Mouse (Mus musculus): ENCODE measurements at regions not wholly inside any gene's neighbourhood (a gene's known extent, or its start where the extent isn't known, plus 50 kb on each side); places are given as distances from the start of the nearest gene placed in this dataset.

DNA sequence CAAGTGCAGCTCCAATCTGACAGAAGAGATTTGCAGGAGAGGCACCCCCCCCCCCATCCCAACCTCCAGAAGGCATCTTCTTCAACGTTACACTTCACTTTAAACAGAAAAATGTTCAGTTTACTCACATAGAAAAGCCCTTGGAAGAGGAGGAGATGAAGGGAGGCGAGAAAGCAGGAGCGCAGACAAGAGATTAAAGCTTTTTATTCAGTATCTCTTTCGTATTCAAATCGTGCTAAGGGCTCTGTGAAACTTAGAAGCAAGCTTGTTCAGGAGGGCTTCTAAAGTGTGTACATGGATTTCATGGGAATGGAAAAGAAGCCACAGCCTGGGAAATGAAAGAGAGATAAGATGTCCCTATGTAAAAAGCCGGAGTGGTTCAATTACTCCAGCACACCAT lies 470.2 kb downstream of the Tmem182 start:
- no peak for ATAC-seq (ENCODE audit: extremely low read depth, insufficient number of reproducible peaks, low FRiP score, poor library complexity, severe bottlenecking)

DNA sequence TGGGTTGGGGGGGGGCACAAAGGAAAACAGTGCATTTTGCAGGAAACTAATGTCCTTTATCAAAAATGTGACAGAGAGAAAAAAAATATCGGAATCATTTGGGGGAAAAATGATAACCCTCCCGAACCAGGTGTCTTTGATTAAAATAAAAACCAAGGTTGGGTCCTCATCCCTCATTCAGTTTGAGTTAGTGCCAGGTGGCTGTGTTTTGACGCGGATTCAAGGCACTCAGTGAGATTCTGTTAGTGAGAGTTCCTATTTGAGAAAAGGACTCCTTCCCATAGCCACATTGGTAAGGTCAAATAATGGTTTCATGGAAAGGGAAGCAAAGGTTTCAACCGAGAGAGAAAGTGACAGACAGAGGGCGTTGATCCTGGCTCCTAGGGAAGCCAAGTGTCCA lies 470.9 kb downstream of the Tmem182 start:
- Histone ChIP-seq H3K4me3 (ENCODE audit: low read depth, low read length) (no peak overlapping the region), H3K9me3 (replicated peaks) (peaks cover 26% of the 10 kb centered on the region), H3K36me3 (replicated peaks) (no peaks in the 10 kb centered on the region), H3K27me3 (ENCODE audit: insufficient read depth, low read length) (no peaks in the 10 kb centered on the region), H3K4me1 (ENCODE audit: insufficient read depth, low read depth, low read length) (no peaks in the 10 kb centered on the region)
- TF ChIP-seq TAL1 (conservative IDR thresholded peaks at IDR 0.05; ENCODE audit: low read depth, low read length): no peak
- no peak for TF ChIP-seq GATA1 (IDR thresholded peaks at IDR 0.05; ENCODE audit: borderline replicate concordance, low read length)
- TF ChIP-seq GATA2 (IDR thresholded peaks at IDR 0.05; ENCODE audit: borderline replicate concordance, low read depth, low read length): no peak
- TF ChIP-seq CTCF (IDR thresholded peaks at IDR 0.05; ENCODE audit: low read depth, low read length): no peak
- TF ChIP-seq POLR2AphosphoS5 (IDR thresholded peaks at IDR 0.05; ENCODE audit: insufficient replicate concordance, low read depth, low read length): no peak
- no peak for DNase-seq (ENCODE audit: low spot score)
- ATAC-seq (ENCODE audit: extremely low read depth, insufficient number of reproducible peaks, low FRiP score, poor library complexity, severe bottlenecking): no peak

More for the DNA sequence above, 470.2 kb downstream of the Tmem182 start:
- no peak for DNase-seq (ENCODE audit: low spot score)
- no peaks in the 10 kb centered on the region for H3K36me3 ChIP-seq (replicated peaks)
- H3K4me3 ChIP-seq (ENCODE audit: low read depth, low read length): no peak overlapping the region
- H3K27me3 ChIP-seq (ENCODE audit: insufficient read depth, low read length): no peaks in the 10 kb centered on the region
- H3K9me3 ChIP-seq (replicated peaks): peaks cover 26% of the 10 kb centered on the region
- TF ChIP-seq TAL1 (conservative IDR thresholded peaks at IDR 0.05; ENCODE audit: low read depth, low read length) (no peak), POLR2AphosphoS5 (IDR thresholded peaks at IDR 0.05; ENCODE audit: insufficient replicate concordance, low read depth, low read length) (no peak), CTCF (IDR thresholded peaks at IDR 0.05; ENCODE audit: low read depth, low read length) (no peak), GATA2 (IDR thresholded peaks at IDR 0.05; ENCODE audit: borderline replicate concordance, low read depth, low read length) (no peak), GATA1 (IDR thresholded peaks at IDR 0.05; ENCODE audit: borderline replicate concordance, low read length) (no peak)
- H3K4me1 ChIP-seq (ENCODE audit: insufficient read depth, low read depth, low read length): no peaks in the 10 kb centered on the region

GRCm38 (mm10) chr1:41285221-41285620 lies 479.8 kb downstream of the Tmem182 start:
- peaks cover 20% of the 10 kb centered on the region for H3K9me3 ChIP-seq (replicated peaks)
- no peaks in the 10 kb centered on the region for H3K27me3 ChIP-seq (ENCODE audit: insufficient read depth, low read length)
- TF ChIP-seq GATA1 (IDR thresholded peaks at IDR 0.05; ENCODE audit: borderline replicate concordance, low read length) (no peak), CTCF (IDR thresholded peaks at IDR 0.05; ENCODE audit: low read depth, low read length) (no peak), TAL1 (conservative IDR thresholded peaks at IDR 0.05; ENCODE audit: low read depth, low read length) (no peak), POLR2AphosphoS5 (IDR thresholded peaks at IDR 0.05; ENCODE audit: insufficient replicate concordance, low read depth, low read length) (no peak), GATA2 (IDR thresholded peaks at IDR 0.05; ENCODE audit: borderline replicate concordance, low read depth, low read length) (no peak)
- DNase-seq (ENCODE audit: low spot score) (no peak), ATAC-seq (ENCODE audit: extremely low read depth, insufficient number of reproducible peaks, low FRiP score, poor library complexity, severe bottlenecking) (no peak)
- H3K36me3 ChIP-seq (replicated peaks): no peaks in the 10 kb centered on the region
- H3K4me3 ChIP-seq (ENCODE audit: low read depth, low read length): no peak overlapping the region
- H3K4me1 ChIP-seq (ENCODE audit: insufficient read depth, low read depth, low read length): no peaks in the 10 kb centered on the region

GRCm38 (mm10) chr1:41286221-41286620 lies 480.8 kb downstream of the Tmem182 start:
- ATAC-seq (ENCODE audit: extremely low read depth, insufficient number of reproducible peaks, low FRiP score, poor library complexity, severe bottlenecking): no peak
- DNase-seq (ENCODE audit: low spot score): no peak
- Histone ChIP-seq H3K4me3 (ENCODE audit: low read depth, low read length) (no peak overlapping the region), H3K4me1 (ENCODE audit: insufficient read depth, low read depth, low read length) (no peaks in the 10 kb centered on the region), H3K36me3 (replicated peaks) (no peaks in the 10 kb centered on the region), H3K9me3 (replicated peaks) (peaks cover 17% of the 10 kb centered on the region), H3K27me3 (ENCODE audit: insufficient read depth, low read length) (no peaks in the 10 kb centered on the region)
- TF ChIP-seq TAL1 (conservative IDR thresholded peaks at IDR 0.05; ENCODE audit: low read depth, low read length) (no peak), POLR2AphosphoS5 (IDR thresholded peaks at IDR 0.05; ENCODE audit: insufficient replicate concordance, low read depth, low read length) (no peak), CTCF (IDR thresholded peaks at IDR 0.05; ENCODE audit: low read depth, low read length) (no peak), GATA2 (IDR thresholded peaks at IDR 0.05; ENCODE audit: borderline replicate concordance, low read depth, low read length) (no peak), GATA1 (IDR thresholded peaks at IDR 0.05; ENCODE audit: borderline replicate concordance, low read length) (no peak)

GRCm38 (mm10) chr1:41326861-41327480 lies 521.6 kb downstream of the Tmem182 start:
- H3K36me3 ChIP-seq (replicated peaks): no peaks in the 10 kb centered on the region

DNA sequence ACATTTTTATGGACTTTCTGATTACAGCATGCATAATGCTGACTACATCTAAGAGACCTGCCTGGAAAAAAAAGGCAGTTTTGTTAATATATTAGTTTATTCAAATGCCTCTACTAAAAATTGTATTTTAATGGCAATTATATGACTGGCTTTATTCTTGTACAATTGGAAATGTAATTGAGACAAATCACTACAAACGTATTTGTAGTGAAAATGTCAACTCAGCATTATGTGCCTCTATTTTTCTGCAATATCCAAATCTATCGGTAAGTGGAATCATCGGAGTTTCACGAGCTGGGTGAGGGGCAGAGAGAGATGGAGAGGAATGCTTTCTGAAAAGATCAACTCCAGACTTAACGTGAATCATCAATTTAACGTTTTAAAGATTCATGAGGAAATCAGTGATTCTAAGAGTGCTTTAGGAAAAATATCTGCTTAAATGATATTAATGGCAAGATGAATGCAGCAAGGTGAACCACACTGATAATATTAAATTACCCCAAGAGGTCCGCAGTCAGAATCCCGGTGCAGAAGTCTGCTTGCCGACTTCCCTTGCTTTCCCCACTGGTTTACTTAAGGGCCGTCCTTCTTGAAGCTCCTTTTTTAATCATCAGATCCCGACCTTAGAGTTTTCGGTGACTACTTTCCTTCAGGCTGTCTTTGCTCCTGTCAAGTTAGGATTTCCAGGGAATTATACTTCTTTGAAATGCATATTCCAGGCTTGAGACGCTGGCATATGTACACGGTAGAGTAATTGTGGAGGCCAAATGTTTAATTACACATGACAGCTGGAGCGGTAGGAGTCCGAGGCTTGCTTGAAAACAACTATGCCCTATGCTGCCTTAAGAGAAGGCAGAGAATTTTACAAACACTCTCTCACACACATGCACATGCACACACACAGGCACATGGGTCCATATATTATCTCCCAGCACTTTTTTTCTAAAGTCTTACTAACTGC lies 544.7 kb downstream of the Tmem182 start:
- Histone ChIP-seq H3K27me3 (ENCODE audit: insufficient read depth, low read length) (no peaks in the 10 kb centered on the region), H3K36me3 (replicated peaks) (no peaks in the 10 kb centered on the region), H3K4me1 (ENCODE audit: insufficient read depth, low read depth, low read length) (no peaks in the 10 kb centered on the region), H3K4me3 (ENCODE audit: low read depth, low read length) (no peak overlapping the region), H3K9me3 (replicated peaks) (peaks cover 16% of the 10 kb centered on the region)
- no peak for TF ChIP-seq POLR2AphosphoS5 (IDR thresholded peaks at IDR 0.05; ENCODE audit: insufficient replicate concordance, low read depth, low read length)
- TF ChIP-seq GATA1 (IDR thresholded peaks at IDR 0.05; ENCODE audit: borderline replicate concordance, low read length): no peak
- no peak for TF ChIP-seq TAL1 (conservative IDR thresholded peaks at IDR 0.05; ENCODE audit: low read depth, low read length)
- TF ChIP-seq GATA2 (IDR thresholded peaks at IDR 0.05; ENCODE audit: borderline replicate concordance, low read depth, low read length): no peak
- TF ChIP-seq CTCF (IDR thresholded peaks at IDR 0.05; ENCODE audit: low read depth, low read length): no peak
- ATAC-seq (ENCODE audit: extremely low read depth, insufficient number of reproducible peaks, low FRiP score, poor library complexity, severe bottlenecking) (no peak), DNase-seq (ENCODE audit: low spot score) (no peak)

More at GRCm38 (mm10) chr1:41326861-41327480, 521.6 kb downstream of the Tmem182 start:
- TF ChIP-seq GATA1 (IDR thresholded peaks at IDR 0.05; ENCODE audit: borderline replicate concordance, low read length) (no peak), GATA2 (IDR thresholded peaks at IDR 0.05; ENCODE audit: borderline replicate concordance, low read depth, low read length) (no peak), POLR2AphosphoS5 (IDR thresholded peaks at IDR 0.05; ENCODE audit: insufficient replicate concordance, low read depth, low read length) (no peak), TAL1 (conservative IDR thresholded peaks at IDR 0.05; ENCODE audit: low read depth, low read length) (no peak), CTCF (IDR thresholded peaks at IDR 0.05; ENCODE audit: low read depth, low read length) (no peak)
- H3K4me3 ChIP-seq (ENCODE audit: low read depth, low read length): no peak overlapping the region
- H3K4me1 ChIP-seq (ENCODE audit: insufficient read depth, low read depth, low read length): no peaks in the 10 kb centered on the region
- no peak for DNase-seq (ENCODE audit: low spot score)
- no peak for ATAC-seq (ENCODE audit: extremely low read depth, insufficient number of reproducible peaks, low FRiP score, poor library complexity, severe bottlenecking)
- no peaks in the 10 kb centered on the region for H3K27me3 ChIP-seq (ENCODE audit: insufficient read depth, low read length)
- peaks cover 2% of the 10 kb centered on the region; the same call in 1 of the 2 replicates for H3K9me3 ChIP-seq (replicated peaks)
